Mouse (Mus musculus) small intestine, adult 2 months (tissue): ENCODE data around the gene Nans. TPM values are rescaled to one million over a fixed set of nuclear protein-coding genes. Genes with fewer than 3 reads are reported as not detected.

Source experiments
- H3K27ac ChIP-seq: fragments of 200-500 bp; 2 replicates; pipeline ENCODE4 v1.5.1; 2012; ENCODE audit warnings: low read depth, low read length, control low read depth, inconsistent platforms; ENCODE audit not compliant: insufficient read depth
- H3K27me3 ChIP-seq: fragments of 200-500 bp; 2 replicates; pipeline ENCODE4 v1.6.1; 2012; ENCODE audit warnings: mild to moderate bottlenecking, moderate library complexity, low read length, inconsistent platforms; ENCODE audit not compliant: control insufficient read depth, insufficient read depth
- H3K36me3 ChIP-seq: fragments of 200-500 bp; 2 replicates; pipeline ENCODE4 v1.6.1; 2012; ENCODE audit warnings: mild to moderate bottlenecking, low read length, control low read depth, inconsistent platforms; ENCODE audit not compliant: control insufficient read depth, insufficient read depth
- H3K4me1 ChIP-seq: fragments of 200-500 bp; 2 replicates; pipeline ENCODE4 v1.6.1; 2012; ENCODE audit warnings: low read length, inconsistent platforms, mixed read lengths; ENCODE audit not compliant: control insufficient read depth, insufficient read depth, insufficient read length
- H3K4me3 ChIP-seq: fragments of 200-500 bp; 2 replicates; pipeline ENCODE4 v1.5.1; 2012; ENCODE audit warnings: low read depth, mild to moderate bottlenecking, control low read depth, inconsistent platforms, low read length, moderate library complexity
- CTCF ChIP-seq: fragments of 200-500 bp; IDR thresholded peaks from 2 replicates; pipeline ENCODE4 v1.5.1; 2012; ENCODE audit warnings: low read depth, mild to moderate bottlenecking, control low read depth, inconsistent platforms, low read length, moderate library complexity, mixed read lengths; ENCODE audit not compliant: insufficient replicate concordance, insufficient read length; ENCODE audit errors: extremely low read depth
- POLR2A ChIP-seq: fragments of 200-500 bp; IDR thresholded peaks from 2 replicates; pipeline ENCODE4 v1.6.1; 2012; ENCODE audit warnings: low read depth, mild to moderate bottlenecking, control low read depth, inconsistent platforms, low read length, moderate library complexity
- WGBS: fragments of 180-500 bp; shearing (Covaris S2); methylation state at CpG from one replicate; pipeline ENCODE4 v1.1.7; 2018; 5-methylcytosine and 5-hydroxymethylcytosine counted together
- polyA plus RNA-seq: library from polyadenylated mRNA; depleted of rRNA; stranded (reverse); fragments of >200 nt; gene quantifications from 2 replicates; pipeline ENCODE4 v1.2.3, GENCODE M21; 2012

The Nans gene
- polyA plus RNA-seq, 1 experiment = 36.0 TPM

- 79% methylated on average over 3 of the region's 3 CpGs for WGBS
- TF ChIP-seq POLR2A (no peak), CTCF (no peak)
- no peak overlapping the region for H3K27ac ChIP-seq
These were observed 31.9 kb upstream of the Nans start for GRCm38 (mm10) chr4:46457186-46457585.

GRCm38 (mm10) chr4:46458411-46458810, 30.6 kb upstream of the Nans start:
- TF ChIP-seq CTCF (no peak), POLR2A (no peak)
- Histone ChIP-seq H3K36me3 (peaks cover 18% of the 10 kb centered on the region), H3K4me1 (peaks cover 3% of the 10 kb centered on the region; the same call in 1 of the 2 replicates), H3K4me3 (no peak overlapping the region), H3K27ac (no peak overlapping the region), H3K27me3 (no peaks in the 10 kb centered on the region)
- WGBS = 83% methylated on average over 2 of the region's 2 CpGs

More at GRCm38 (mm10) chr4:46457186-46457585, 31.9 kb upstream of the Nans start:
- peaks cover 12% of the 10 kb centered on the region for H3K4me1 ChIP-seq
- H3K4me3 ChIP-seq = no peak overlapping the region
- peaks cover 12% of the 10 kb centered on the region for H3K36me3 ChIP-seq
- H3K27me3 ChIP-seq = no peaks in the 10 kb centered on the region

DNA sequence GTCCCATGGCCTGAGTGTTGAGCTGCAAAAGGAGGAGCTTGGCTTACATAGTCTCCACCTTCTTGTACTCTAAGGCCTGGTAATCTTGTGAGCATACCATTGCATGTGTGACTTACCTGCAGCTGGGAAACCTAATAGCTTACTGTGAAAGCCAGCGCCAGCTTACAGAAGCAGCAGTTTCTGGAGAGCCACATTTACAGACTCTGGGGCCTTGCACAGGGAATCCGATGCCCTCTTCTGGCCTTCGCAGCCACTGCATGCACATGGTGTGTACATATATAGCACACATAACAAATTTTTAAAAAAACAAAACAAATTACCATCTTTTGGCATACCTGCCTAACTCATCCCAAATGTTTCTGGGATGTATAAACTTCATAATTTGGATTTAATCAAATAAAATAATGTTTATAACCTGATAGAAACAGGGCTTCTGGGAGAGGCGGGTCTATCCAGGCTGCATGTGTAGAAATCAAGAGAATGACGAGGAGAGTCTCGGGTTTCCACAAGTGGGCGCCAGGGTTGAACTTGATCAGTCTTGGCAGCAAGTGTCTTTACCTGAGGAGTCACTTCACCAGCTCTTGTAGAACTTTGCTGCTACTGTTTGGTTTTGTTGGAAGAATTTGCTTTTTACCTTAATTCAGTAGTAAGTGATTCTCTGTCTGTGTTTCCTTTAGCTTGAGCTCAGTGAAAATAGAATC, 25.8 kb upstream of the Nans start:
- no peak overlapping the region for H3K27ac ChIP-seq
- H3K4me1 ChIP-seq = no peaks in the 10 kb centered on the region
- H3K27me3 ChIP-seq = no peaks in the 10 kb centered on the region
- WGBS = 85% methylated on average over 7 of the region's 7 CpGs
- peaks cover 46% of the 10 kb centered on the region for H3K36me3 ChIP-seq
- no peak overlapping the region for H3K4me3 ChIP-seq
- TF ChIP-seq POLR2A (no peak), CTCF (peak; percentile 63; the same call in 1 of the 2 replicates)

GRCm38 (mm10) chr4:46465740-46466139, 23.3 kb upstream of the Nans start:
- Histone ChIP-seq H3K36me3 (peaks cover 61% of the 10 kb centered on the region), H3K27ac (no peak overlapping the region), H3K4me3 (no peak overlapping the region), H3K4me1 (no peaks in the 10 kb centered on the region), H3K27me3 (no peaks in the 10 kb centered on the region)
- TF ChIP-seq CTCF = peak; percentile 14; the same call in 1 of the 2 replicates
- no peak for TF ChIP-seq POLR2A
- 76% methylated on average over 3 of the region's 3 CpGs for WGBS

DNA sequence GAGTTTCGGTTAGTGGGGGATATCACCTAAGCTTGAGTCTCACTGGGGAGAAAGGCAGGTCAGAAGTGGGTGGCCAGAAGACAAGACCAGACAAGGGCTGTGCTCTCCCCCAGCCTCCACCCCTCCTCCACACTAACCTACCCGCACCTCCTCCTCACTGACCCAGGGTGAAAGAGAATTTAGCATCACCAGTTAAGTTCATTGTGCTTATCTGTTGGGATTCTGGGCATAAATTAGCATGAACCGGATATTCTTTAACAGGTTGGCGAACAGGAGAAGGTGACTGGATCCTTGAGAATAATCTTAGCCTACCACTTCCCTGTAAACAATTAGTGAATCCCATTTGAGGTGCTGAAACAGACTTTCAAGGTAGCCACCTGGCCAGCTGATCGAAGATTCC, 13.9 kb upstream of the Nans start:
- WGBS = 91% methylated on average over 5 of the region's 5 CpGs
- TF ChIP-seq POLR2A (no peak), CTCF (no peak)

GRCm38 (mm10) chr4:46479081-46479480, 10.0 kb upstream of the Nans start:
- Histone ChIP-seq H3K27me3 (no peaks in the 10 kb centered on the region), H3K27ac (no peak overlapping the region), H3K36me3 (peaks cover 10% of the 10 kb centered on the region; the same call in 1 of the 2 replicates), H3K4me1 (no peaks in the 10 kb centered on the region), H3K4me3 (no peak overlapping the region)
- TF ChIP-seq CTCF (no peak), POLR2A (no peak)
- 94% methylated on average over 2 of the region's 2 CpGs for WGBS

More for the DNA sequence above, 13.9 kb upstream of the Nans start:
- Histone ChIP-seq H3K27me3 (no peaks in the 10 kb centered on the region), H3K4me1 (no peaks in the 10 kb centered on the region), H3K4me3 (no peak overlapping the region), H3K27ac (no peak overlapping the region), H3K36me3 (peaks cover 37% of the 10 kb centered on the region)

- H3K27me3 ChIP-seq = no peaks in the 10 kb centered on the region
- WGBS = 32% methylated on average over 14 of the region's 14 CpGs
- H3K4me3 ChIP-seq = no peak overlapping the region
- H3K4me1 ChIP-seq = peaks cover 9% of the 10 kb centered on the region
- H3K27ac ChIP-seq = peak overlapping the region; percentile 57
- no peak for TF ChIP-seq CTCF
- no peak for TF ChIP-seq POLR2A
- H3K36me3 ChIP-seq = no peaks in the 10 kb centered on the region
These were observed 3.2 kb upstream of the Nans start for GRCm38 (mm10) chr4:46485696-46486417.
